Mouse (Mus musculus) olfactory bulb, adult 2 months (tissue): ENCODE data around the gene Cpsf7. TPM values are rescaled to one million over a fixed set of nuclear protein-coding genes. Genes with fewer than 3 reads are reported as not detected.

ENCODE experiments used
- H3K27ac ChIP-seq: fragments of 200-500 bp; 2 replicates; pipeline ENCODE4 v1.5.1; 2012; ENCODE audit warnings: low read depth, low read length; ENCODE audit not compliant: insufficient read depth
- H3K4me1 ChIP-seq: fragments of 200-500 bp; 2 replicates; pipeline ENCODE4 v1.6.1; 2012; ENCODE audit warnings: low read length; ENCODE audit not compliant: control insufficient read depth, insufficient read depth
- H3K4me3 ChIP-seq: fragments of 200-500 bp; 2 replicates; pipeline ENCODE4 v1.5.1; 2012; ENCODE audit warnings: mild to moderate bottlenecking, low read depth, low read length, moderate library complexity; ENCODE audit not compliant: insufficient read depth
- CTCF ChIP-seq: fragments of 200-500 bp; IDR thresholded peaks from 2 replicates; pipeline ENCODE4 v1.5.1; 2012; ENCODE audit warnings: low read depth, mild to moderate bottlenecking, low read length, moderate library complexity; ENCODE audit not compliant: insufficient read depth
- POLR2A ChIP-seq: fragments of 200-500 bp; IDR thresholded peaks from 2 replicates; pipeline ENCODE4 v1.6.1; 2012; ENCODE audit warnings: mild to moderate bottlenecking, low read depth, low read length, moderate library complexity; ENCODE audit not compliant: insufficient read depth
- WGBS: fragments of 180-500 bp; shearing (Covaris S2); methylation state at CpG from one replicate; pipeline ENCODE4 v1.1.7; 2018; 5-methylcytosine and 5-hydroxymethylcytosine counted together
- polyA plus RNA-seq: library from polyadenylated mRNA; stranded (reverse); fragments of >200 nt; gene quantifications from 2 replicates; pipeline ENCODE4 v1.2.4, GENCODE M21; 2012; ENCODE audit warnings: low replicate concordance; ENCODE audit not compliant: missing spikeins, insufficient read depth, insufficient read length

The Cpsf7 gene
- polyA plus RNA-seq, 1 experiment = 90.5 TPM

- Histone ChIP-seq H3K4me1 (peaks cover 2% of the 10 kb centered on the region; the same call in 1 of the 2 replicates), H3K27ac (peak within 1 kb of the TSS; percentile 93), H3K4me3 (peak within 1 kb of the TSS; percentile 76)
- TF ChIP-seq POLR2A (peak; percentile 58; the same call in 1 of the 2 replicates), CTCF (no peak)
- WGBS = under 1% methylated on average over 44 of the region's 44 CpGs
Observed at GRCm38 (mm10) chr19:10576690-10577561, 51.9 kb downstream of the Cpsf7 start, which contains the start of the genes Cyb561a3 and Tmem138. Cyb561a3 (plus strand) TSS chr19:10577172. Tmem138 (minus strand) TSS chr19:10577362.

- TF ChIP-seq POLR2A = no peak
- TF ChIP-seq CTCF = no peak
- H3K27ac ChIP-seq = no peak overlapping the region
- 88% methylated on average over 3 of the region's 3 CpGs for WGBS
- no peak overlapping the region for H3K4me3 ChIP-seq
- H3K4me1 ChIP-seq = peaks cover 2% of the 10 kb centered on the region; the same call in 1 of the 2 replicates
Observed at GRCm38 (mm10) chr19:10580102-10580501, 55.0 kb downstream of the Cpsf7 start.

- TF ChIP-seq CTCF = no peak
- no peak for TF ChIP-seq POLR2A
- Histone ChIP-seq H3K4me1 (peaks cover 2% of the 10 kb centered on the region; the same call in 1 of the 2 replicates), H3K27ac (no peak overlapping the region), H3K4me3 (no peak overlapping the region)
- 88% methylated on average over 3 of the region's 3 CpGs for WGBS
Observed at GRCm38 (mm10) chr19:10580761-10581160, 55.7 kb downstream of the Cpsf7 start.

GRCm38 (mm10) chr19:10581984-10582383 is 56.9 kb downstream of the Cpsf7 start:
- TF ChIP-seq POLR2A = no peak
- no peak for TF ChIP-seq CTCF
- H3K27ac ChIP-seq = no peak overlapping the region
- peaks cover 2% of the 10 kb centered on the region; the same call in 1 of the 2 replicates for H3K4me1 ChIP-seq
- WGBS = 86% methylated on average over 6 of the region's 6 CpGs
- no peak overlapping the region for H3K4me3 ChIP-seq

GRCm38 (mm10) chr19:10583550-10584146 is 58.6 kb downstream of the Cpsf7 start:
- H3K4me1 ChIP-seq = no peaks in the 10 kb centered on the region
- 19% methylated on average over 7 of the region's 7 CpGs for WGBS
- no peak for TF ChIP-seq CTCF
- TF ChIP-seq POLR2A = no peak
- H3K4me3 ChIP-seq = no peak overlapping the region
- no peak overlapping the region for H3K27ac ChIP-seq

GRCm38 (mm10) chr19:10585112-10585511 is 60.0 kb downstream of the Cpsf7 start:
- H3K4me1 ChIP-seq = no peaks in the 10 kb centered on the region
- H3K4me3 ChIP-seq = no peak overlapping the region
- TF ChIP-seq POLR2A (no peak), CTCF (no peak)
- 90% methylated on average over 8 of the region's 8 CpGs for WGBS
- H3K27ac ChIP-seq = no peak overlapping the region

GRCm38 (mm10) chr19:10587231-10587630 is 62.2 kb downstream of the Cpsf7 start:
- 95% methylated on average over 8 of the region's 8 CpGs for WGBS
- H3K27ac ChIP-seq = no peak overlapping the region
- H3K4me1 ChIP-seq = no peaks in the 10 kb centered on the region
- no peak overlapping the region for H3K4me3 ChIP-seq
- no peak for TF ChIP-seq CTCF
- no peak for TF ChIP-seq POLR2A

- H3K4me1 ChIP-seq = no peaks in the 10 kb centered on the region
- H3K27ac ChIP-seq = no peak overlapping the region
- no peak for TF ChIP-seq CTCF
- TF ChIP-seq POLR2A = no peak
- WGBS = 69% methylated on average over 5 of the region's 5 CpGs
- no peak overlapping the region for H3K4me3 ChIP-seq
Observed at GRCm38 (mm10) chr19:10589127-10589857, 64.2 kb downstream of the Cpsf7 start.
